Mouse (Mus musculus): Measurements from ENCODE around the gene Reps2.

DNA sequence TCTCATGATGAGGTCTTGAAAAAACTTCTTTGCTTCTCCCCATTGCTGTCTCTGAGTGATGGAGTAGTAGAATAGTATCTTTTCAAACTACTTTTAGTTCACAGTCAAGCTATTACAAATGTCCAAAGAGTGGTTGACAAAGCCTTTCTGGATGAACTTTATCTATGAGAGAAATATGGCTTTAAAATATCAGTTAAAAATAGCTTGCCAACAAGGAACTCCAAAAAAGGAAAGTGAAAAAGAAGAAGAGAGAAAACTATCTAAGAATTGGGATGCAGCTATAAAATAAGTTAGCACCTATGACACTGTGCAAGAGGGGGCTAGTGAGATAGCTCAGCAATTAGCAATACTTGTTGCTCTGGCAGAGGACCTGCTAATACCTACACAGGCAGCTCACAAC lies 190.8 kb downstream of the Reps2 start:
- TF ChIP-seq CTCF (IDR thresholded peaks at IDR 0.05; ENCODE audit: low read depth, low read length) = no peak
- no peak for TF ChIP-seq GATA1 (IDR thresholded peaks at IDR 0.05; ENCODE audit: borderline replicate concordance, low read length)
- TF ChIP-seq GATA2 (IDR thresholded peaks at IDR 0.05; ENCODE audit: borderline replicate concordance, low read depth, low read length) = no peak
